Mouse (Mus musculus): ENCODE results near the gene Scap. TPM values are rescaled to one million over a fixed set of nuclear protein-coding genes. Genes with fewer than 3 reads are reported as not detected.
A peak's percentile ranks its signal among the peaks of the same experiment; 100 is the strongest.

Gene Scap
- polyA plus RNA-seq, 1 experiment: 42.1 TPM

GRCm38 (mm10) chr9:110345057-110345739 lies 12.1 kb downstream of the Scap start:
- TF ChIP-seq CTCF (IDR thresholded peaks at IDR 0.05; ENCODE audit: insufficient read depth, low read length): no peak
- TF ChIP-seq POLR2A (IDR thresholded peaks at IDR 0.05; ENCODE audit: borderline replicate concordance, extremely low read depth, low read depth, low read length): no peak
- no peak for DNase-seq
- 61% methylated on average over 7 of the region's 7 CpGs for WGBS
- Histone ChIP-seq H3K4me3 (replicated peaks; ENCODE audit: extremely low read depth, low read depth, low read length) (no peak overlapping the region), H3K4me1 (ENCODE audit: control insufficient read depth, insufficient read depth, low read length) (peaks cover 2% of the 10 kb centered on the region; the same call in 1 of the 2 replicates)

- TF ChIP-seq POLR2A (IDR thresholded peaks at IDR 0.05; ENCODE audit: borderline replicate concordance, extremely low read depth, low read depth, low read length) (no peak), CTCF (IDR thresholded peaks at IDR 0.05; ENCODE audit: insufficient read depth, low read length) (no peak)
- DNase-seq: no peak
- peaks cover 2% of the 10 kb centered on the region; the same call in 1 of the 2 replicates for H3K4me1 ChIP-seq (ENCODE audit: control insufficient read depth, insufficient read depth, low read length)
- WGBS: 50% methylated on average over 4 of the region's 4 CpGs
- H3K4me3 ChIP-seq (replicated peaks; ENCODE audit: extremely low read depth, low read depth, low read length): no peak overlapping the region
Observed at GRCm38 (mm10) chr9:110348899-110349298, 15.8 kb downstream of the Scap start.

- H3K4me3 ChIP-seq (replicated peaks; ENCODE audit: extremely low read depth, low read depth, low read length): no peak overlapping the region
- DNase-seq: no peak
- 88% methylated on average over 5 of the region's 5 CpGs for WGBS
Observed at GRCm38 (mm10) chr9:110350188-110350587, 17.1 kb downstream of the Scap start.

DNA sequence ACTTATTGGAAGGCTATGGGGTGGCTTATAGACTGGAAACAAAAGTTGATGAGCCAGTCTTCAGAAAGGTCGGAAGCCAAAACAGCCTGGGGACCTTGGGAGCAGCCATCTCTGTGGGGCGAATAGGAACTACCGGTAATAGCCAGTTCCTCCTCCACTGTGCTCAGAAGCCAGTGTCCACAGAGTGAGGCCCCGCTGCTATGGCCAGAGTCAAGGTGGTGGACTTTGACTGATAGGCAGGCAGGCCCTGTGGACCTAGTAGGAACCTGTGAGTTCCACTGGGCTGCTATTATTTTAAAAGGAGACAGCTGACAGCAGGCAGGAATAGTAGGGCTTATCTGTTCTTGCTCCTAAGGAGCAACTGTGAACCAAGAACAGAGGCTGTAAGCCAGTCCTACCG lies 17.5 kb downstream of the Scap start:
- 90% methylated on average over 5 of the region's 5 CpGs for WGBS
- no peaks in the 10 kb centered on the region; the same call in 1 of the 2 replicates for H3K4me1 ChIP-seq (ENCODE audit: control insufficient read depth, insufficient read depth, low read length)
- no peak for DNase-seq
- TF ChIP-seq POLR2A (IDR thresholded peaks at IDR 0.05; ENCODE audit: borderline replicate concordance, extremely low read depth, low read depth, low read length) (no peak), CTCF (IDR thresholded peaks at IDR 0.05; ENCODE audit: insufficient read depth, low read length) (no peak)
- no peak overlapping the region for H3K4me3 ChIP-seq (replicated peaks; ENCODE audit: extremely low read depth, low read depth, low read length)

More at GRCm38 (mm10) chr9:110350188-110350587, 17.1 kb downstream of the Scap start:
- no peaks in the 10 kb centered on the region; the same call in 1 of the 2 replicates for H3K4me1 ChIP-seq (ENCODE audit: control insufficient read depth, insufficient read depth, low read length)
- no peak for TF ChIP-seq CTCF (IDR thresholded peaks at IDR 0.05; ENCODE audit: insufficient read depth, low read length)
- no peak for TF ChIP-seq POLR2A (IDR thresholded peaks at IDR 0.05; ENCODE audit: borderline replicate concordance, extremely low read depth, low read depth, low read length)

DNA sequence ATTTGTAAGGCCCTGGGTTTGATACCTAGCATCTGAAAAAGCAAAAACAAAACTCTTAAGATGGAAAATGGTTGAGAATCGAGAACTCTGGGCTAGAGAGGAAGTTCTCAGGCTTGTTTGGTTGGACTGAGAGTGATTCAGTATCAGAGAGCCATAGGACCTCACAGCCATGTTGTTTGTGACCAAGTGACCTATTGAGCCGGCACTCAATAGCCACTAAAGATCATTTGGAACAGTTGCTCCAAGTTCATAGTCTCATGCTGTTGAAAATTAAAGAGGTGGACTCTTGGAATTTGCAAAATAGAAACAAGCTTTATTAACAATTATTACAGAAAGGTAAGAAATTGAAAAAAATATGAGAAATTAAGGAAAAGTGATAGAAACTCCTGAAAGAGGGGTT lies 18.3 kb downstream of the Scap start:
- TF ChIP-seq POLR2A (IDR thresholded peaks at IDR 0.05; ENCODE audit: borderline replicate concordance, extremely low read depth, low read depth, low read length): no peak
- no peak for TF ChIP-seq CTCF (IDR thresholded peaks at IDR 0.05; ENCODE audit: insufficient read depth, low read length)
- no peak for DNase-seq
- 67% methylated on average over 2 of the region's 2 CpGs for WGBS

GRCm38 (mm10) chr9:110351932-110352632 lies 19.0 kb downstream of the Scap start:
- no peak for DNase-seq
- TF ChIP-seq POLR2A (IDR thresholded peaks at IDR 0.05; ENCODE audit: borderline replicate concordance, extremely low read depth, low read depth, low read length) (no peak), CTCF (IDR thresholded peaks at IDR 0.05; ENCODE audit: insufficient read depth, low read length) (no peak)
- H3K4me3 ChIP-seq (replicated peaks; ENCODE audit: extremely low read depth, low read depth, low read length): no peak overlapping the region
- H3K4me1 ChIP-seq (ENCODE audit: control insufficient read depth, insufficient read depth, low read length): no peaks in the 10 kb centered on the region; the same call in 1 of the 2 replicates
- WGBS: 71% methylated on average over 8 of the region's 8 CpGs

More for the DNA sequence above, 18.3 kb downstream of the Scap start:
- H3K4me3 ChIP-seq (replicated peaks; ENCODE audit: extremely low read depth, low read depth, low read length): no peak overlapping the region
- H3K4me1 ChIP-seq (ENCODE audit: control insufficient read depth, insufficient read depth, low read length): no peaks in the 10 kb centered on the region; the same call in 1 of the 2 replicates

DNA sequence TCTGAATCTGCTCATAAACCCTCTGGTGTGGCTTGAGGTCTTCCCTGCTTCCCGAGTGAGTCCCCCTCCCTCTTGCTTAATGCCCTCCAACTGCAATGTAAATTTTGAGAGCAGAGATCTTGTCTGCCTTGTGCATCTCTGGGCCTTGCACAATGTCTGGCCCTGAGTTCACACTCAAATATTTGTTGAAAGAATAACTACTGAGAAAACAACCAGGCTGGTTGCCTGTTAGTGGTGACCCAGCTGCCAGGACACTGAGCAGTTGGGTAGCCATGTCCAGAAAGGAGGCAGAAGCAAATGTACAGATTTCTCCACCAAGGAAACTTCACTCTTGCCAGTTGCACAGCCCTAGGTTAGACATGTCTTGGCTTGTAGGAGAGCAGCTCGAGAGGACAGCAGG lies 25.3 kb downstream of the Scap start:
- no peak for DNase-seq
- no peaks in the 10 kb centered on the region; the same call in 1 of the 2 replicates for H3K4me1 ChIP-seq (ENCODE audit: control insufficient read depth, insufficient read depth, low read length)
- 66% methylated on average over 2 of the region's 2 CpGs for WGBS
- H3K4me3 ChIP-seq (replicated peaks; ENCODE audit: extremely low read depth, low read depth, low read length): no peak overlapping the region
- TF ChIP-seq POLR2A (IDR thresholded peaks at IDR 0.05; ENCODE audit: borderline replicate concordance, extremely low read depth, low read depth, low read length) (no peak), CTCF (IDR thresholded peaks at IDR 0.05; ENCODE audit: insufficient read depth, low read length) (no peak)

DNA sequence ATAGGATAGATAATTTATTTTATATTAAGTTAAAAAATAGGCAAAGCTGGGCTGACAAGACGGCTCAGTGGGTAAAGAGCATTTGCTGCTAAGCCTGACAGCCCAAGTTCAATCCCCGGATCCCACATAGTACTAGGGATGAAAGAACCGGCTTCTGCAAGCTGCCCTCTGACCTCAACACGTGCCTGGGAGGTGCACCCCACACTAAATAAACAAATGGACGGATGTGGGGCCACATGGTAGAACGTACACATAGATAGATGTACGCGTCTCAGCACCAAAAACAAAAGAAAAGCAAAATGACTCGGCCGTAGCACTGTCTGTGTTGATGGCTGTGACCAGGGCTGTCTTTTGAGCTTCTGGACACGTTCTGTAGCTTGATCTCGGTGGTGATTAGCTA lies 28.2 kb downstream of the Scap start:
- TF ChIP-seq CTCF (IDR thresholded peaks at IDR 0.05; ENCODE audit: insufficient read depth, low read length): no peak

GRCm38 (mm10) chr9:110362337-110362736 lies 29.2 kb downstream of the Scap start:
- 77% methylated on average over 10 of the region's 10 CpGs for WGBS
- DNase-seq: peak; percentile 23
- TF ChIP-seq POLR2A (IDR thresholded peaks at IDR 0.05; ENCODE audit: borderline replicate concordance, extremely low read depth, low read depth, low read length) (no peak), CTCF (IDR thresholded peaks at IDR 0.05; ENCODE audit: insufficient read depth, low read length) (no peak)

More for the DNA sequence above, 28.2 kb downstream of the Scap start:
- 59% methylated on average over 12 of the region's 12 CpGs for WGBS
- Histone ChIP-seq H3K4me3 (replicated peaks; ENCODE audit: extremely low read depth, low read depth, low read length) (no peak overlapping the region), H3K4me1 (ENCODE audit: control insufficient read depth, insufficient read depth, low read length) (peaks cover under 1% of the 10 kb centered on the region; the same call in 1 of the 2 replicates)
- no peak for DNase-seq

More at GRCm38 (mm10) chr9:110362337-110362736, 29.2 kb downstream of the Scap start:
- Histone ChIP-seq H3K4me1 (ENCODE audit: control insufficient read depth, insufficient read depth, low read length) (peaks cover 4% of the 10 kb centered on the region; the same call in 1 of the 2 replicates), H3K4me3 (replicated peaks; ENCODE audit: extremely low read depth, low read depth, low read length) (no peak overlapping the region)

Measured in lung, adult 2 months (tissue).